Mouse (Mus musculus) left cerebral cortex, postnatal 36 days (tissue): ENCODE measurements around the gene Mylk. TPM values are rescaled to one million over a fixed set of nuclear protein-coding genes. Genes with fewer than 3 reads are reported as not detected.

Experiments used
- DNase-seq, 2 experiments: peaks; one replicate each; pipeline ENCODE4 v3.0.0; 2021 to 2022; ENCODE audit warnings: low spot score in 2 of 2, mixed read lengths in 1 of 2
- intact Hi-C: fragments of 180-260 bp; cut with DNase I; formaldehyde crosslinking; loops from one replicate; pipeline ENCODE4 v1.15.1; 2025
- total RNA-seq, 2 experiments: library from RNA; stranded (reverse); gene quantifications; 2 replicates each; pipeline ENCODE4 v1.2.3; 2021

Gene Mylk
- total RNA-seq, 2 experiments from 2014 or later: 13.7 to 19.1 TPM

DNA sequence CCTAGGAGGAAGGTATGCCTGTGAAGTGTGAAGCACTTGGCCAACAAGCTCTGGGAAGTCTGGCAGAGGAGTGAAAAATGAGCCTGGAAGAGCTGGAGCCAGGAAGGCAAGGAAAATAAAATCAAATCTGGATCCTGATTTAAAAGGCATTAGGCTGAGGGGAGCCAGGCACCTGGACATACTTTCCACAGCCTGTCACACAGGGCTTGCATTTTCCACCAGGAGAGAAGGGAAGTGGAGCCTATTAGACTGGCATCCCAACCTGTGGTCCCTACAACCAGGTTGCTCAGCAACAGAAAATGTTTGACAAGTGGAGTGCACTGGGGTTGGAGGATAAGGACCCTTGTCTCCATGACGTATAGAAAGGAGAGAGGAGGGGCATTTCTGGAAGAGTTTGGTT is 89.5 kb downstream of the Mylk start:
- no peak for DNase-seq
- intact Hi-C loops: no loop called here

GRCm38 (mm10) chr16:34839004-34839703 is 94.1 kb downstream of the Mylk start:
- intact Hi-C loops: no loop called here
- DNase-seq: no peak

DNA sequence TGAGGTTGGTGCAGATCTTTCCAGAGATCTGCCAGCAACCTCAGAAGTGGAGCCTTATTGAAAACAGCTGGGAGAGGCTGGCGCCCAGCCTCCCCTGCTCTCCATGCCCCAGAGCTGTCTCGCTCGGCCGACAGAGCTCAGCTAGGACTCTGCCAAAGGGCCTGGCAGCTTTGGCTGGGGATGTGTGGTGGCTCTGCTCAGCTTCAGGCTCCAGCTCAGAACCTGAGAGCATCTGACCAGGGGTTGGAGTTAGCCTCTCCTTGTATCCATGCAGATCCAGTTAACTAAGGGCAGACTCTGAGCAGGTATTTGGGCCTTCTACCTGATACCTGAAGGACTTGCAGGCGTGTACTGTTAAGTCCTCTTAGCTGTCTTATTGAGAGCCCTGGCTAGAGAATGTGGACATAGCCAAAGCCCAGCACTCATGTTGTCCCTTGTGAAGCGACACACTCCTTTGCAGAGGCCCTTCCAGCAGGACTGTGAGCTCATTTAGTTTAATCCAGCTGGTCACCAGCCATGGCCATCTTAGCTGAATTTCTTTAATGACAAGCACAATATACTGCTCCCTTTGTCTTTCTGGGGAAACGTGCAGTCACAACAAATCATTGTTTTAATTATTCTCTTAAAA is 94.8 kb downstream of the Mylk start:
- DNase-seq: no peak

GRCm38 (mm10) chr16:34844783-34845182 is 99.8 kb downstream of the Mylk start:
- DNase-seq: no peak
- intact Hi-C loops: no loop called here

More for the DNA sequence above, 94.8 kb downstream of the Mylk start:
- intact Hi-C loops: no loop called here

DNA sequence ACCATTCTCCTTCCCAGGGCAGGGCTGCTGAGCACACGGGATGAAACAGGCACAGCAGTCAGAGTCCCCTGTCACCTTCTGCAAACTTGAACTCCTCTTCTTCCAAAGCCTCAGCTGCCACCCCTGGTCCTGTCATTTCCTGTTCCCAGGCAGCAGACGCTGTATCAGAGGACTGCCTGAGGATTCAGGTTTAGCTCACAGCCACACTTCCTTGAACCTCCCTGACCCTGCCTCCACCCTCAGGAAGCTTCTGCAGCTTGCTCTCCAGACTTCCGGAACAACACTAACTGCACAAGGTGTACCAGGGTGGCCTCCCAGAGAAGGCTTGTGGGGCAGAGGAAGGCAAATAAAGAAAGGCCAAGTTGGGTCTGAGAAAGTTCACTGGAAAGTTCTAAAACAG is 102.6 kb downstream of the Mylk start:
- no peak for DNase-seq
- intact Hi-C loops: no loop called here

GRCm38 (mm10) chr16:34854066-34854465 is 109.1 kb downstream of the Mylk start:
- intact Hi-C loops: no loop called here
- no peak for DNase-seq

DNA sequence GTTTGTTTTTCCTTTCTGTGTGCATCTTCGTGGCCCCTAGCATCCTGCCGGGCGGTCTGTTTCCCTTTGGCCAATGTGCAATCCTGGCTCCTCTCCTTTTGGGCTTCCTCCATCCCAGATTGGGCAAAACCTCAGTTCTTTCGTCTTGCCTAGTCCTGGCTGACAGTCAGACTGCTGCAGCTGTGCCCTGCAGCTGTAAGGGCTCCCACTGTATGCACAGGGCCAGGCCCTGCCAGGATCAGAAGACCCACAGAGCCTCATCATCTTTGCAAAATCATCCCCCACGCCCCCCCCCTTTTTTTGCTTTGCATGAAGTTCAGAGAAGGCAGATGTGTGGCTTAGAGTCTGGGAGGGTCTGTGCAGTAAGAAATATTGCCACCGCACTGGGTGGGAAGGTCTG is 110.1 kb downstream of the Mylk start:
- no peak for DNase-seq
- intact Hi-C loops: no loop called here

DNA sequence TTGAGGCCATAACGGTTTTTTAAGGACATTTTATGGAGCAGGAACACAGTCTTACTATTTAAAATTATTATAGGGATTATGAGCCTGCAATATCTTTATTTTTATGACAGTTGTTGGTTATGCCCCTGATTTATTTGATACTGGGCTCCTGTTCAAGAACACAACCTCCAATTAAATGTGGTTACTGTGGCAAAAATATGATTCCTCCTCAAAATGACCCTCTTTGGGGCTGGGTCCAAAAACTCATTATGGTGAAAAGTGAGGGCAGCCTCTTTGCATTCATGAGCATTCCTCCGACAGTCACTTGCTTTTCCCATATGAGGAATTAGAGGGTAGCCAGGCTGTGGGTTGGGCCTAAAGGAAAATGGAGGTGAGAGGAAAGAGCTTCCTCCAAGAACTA is 110.7 kb downstream of the Mylk start:
- DNase-seq: no peak
- intact Hi-C loops: no loop called here

GRCm38 (mm10) chr16:34857631-34858030 is 112.6 kb downstream of the Mylk start:
- intact Hi-C loops: no loop called here
- DNase-seq: no peak

- intact Hi-C loops: no loop called here
- DNase-seq: no peak
These were observed 115.8 kb downstream of the Mylk start for GRCm38 (mm10) chr16:34860761-34861160.

DNA sequence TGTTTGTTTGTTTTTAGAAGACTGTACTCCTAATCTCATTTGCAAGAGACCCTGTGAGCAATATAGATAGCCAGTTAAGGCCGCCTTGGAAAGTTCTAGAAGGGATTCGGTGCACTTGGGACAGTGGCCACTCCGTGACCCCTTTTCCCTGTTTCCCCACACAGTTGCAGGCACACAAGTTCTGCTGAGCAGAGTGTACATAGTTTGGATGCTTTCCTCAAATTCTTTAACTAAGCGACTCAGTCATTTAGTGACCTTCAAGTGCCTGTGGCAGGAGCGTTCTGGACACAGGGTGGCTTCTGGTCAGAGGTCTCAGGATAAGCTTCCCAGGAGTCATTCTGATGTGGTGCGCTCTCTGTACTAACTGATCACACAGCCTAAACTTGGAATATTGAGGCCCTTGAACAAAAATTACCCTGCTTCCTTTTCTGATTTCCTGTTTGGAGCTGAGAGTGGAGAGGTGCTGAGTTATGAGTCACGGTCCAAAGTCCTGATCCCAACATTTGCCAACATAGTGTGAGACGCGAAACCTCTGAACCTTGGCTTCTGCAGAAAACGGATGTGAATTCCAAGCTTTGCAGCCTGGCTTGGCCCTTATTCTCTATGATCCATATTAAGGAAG is 116.8 kb downstream of the Mylk start:
- DNase-seq: no peak
- intact Hi-C loops: no loop called here

GRCm38 (mm10) chr16:34865373-34865772 is 120.4 kb downstream of the Mylk start:
- intact Hi-C loops: no loop called here
- no peak for DNase-seq

DNA sequence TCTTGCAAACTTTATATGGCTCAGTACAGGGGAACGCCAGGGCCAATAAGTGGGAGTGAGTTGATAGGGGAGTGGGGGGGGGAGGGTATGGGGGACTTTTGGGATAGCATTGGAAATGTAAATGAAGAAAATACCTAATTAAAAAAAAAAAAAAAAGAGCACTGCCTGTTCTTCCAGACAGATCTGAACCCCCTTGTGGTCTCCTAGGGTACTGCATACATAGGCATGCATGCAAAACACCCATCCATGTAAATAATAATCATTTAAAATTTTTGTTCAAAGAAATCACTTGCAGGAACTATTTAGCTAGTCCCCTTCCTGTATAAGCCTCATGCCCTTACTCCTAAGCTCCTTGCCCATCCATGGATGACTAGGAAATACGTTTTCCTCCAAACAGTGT is 122.2 kb downstream of the Mylk start:
- intact Hi-C loops: no loop called here
- no peak for DNase-seq

GRCm38 (mm10) chr16:34880031-34880778 is 135.2 kb downstream of the Mylk start:
- intact Hi-C loops: no loop called here
- DNase-seq: no peak

DNA sequence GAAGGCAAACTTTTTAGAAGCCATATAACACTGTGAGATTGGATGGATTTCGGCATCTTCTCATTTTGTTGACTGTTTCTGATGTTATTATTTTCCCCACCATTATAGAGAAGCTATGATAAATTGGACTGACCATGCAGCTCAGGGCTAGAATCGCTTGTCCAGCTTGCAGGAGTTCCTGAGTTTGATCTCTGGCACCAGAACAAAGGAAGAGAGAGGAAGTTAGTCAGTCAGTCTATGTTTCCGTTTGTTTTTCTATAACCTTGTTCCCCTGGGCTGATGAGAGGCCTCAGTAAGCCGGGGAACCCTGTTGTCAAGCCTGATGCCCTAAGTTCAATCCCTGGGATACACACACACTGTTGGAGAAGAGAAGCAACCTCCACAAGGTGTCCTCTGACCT is 135.8 kb downstream of the Mylk start:
- intact Hi-C loops: no loop called here
- no peak for DNase-seq

GRCm38 (mm10) chr16:34887037-34887436 is 142.0 kb downstream of the Mylk start:
- intact Hi-C loops: no loop called here
- DNase-seq: no peak

DNA sequence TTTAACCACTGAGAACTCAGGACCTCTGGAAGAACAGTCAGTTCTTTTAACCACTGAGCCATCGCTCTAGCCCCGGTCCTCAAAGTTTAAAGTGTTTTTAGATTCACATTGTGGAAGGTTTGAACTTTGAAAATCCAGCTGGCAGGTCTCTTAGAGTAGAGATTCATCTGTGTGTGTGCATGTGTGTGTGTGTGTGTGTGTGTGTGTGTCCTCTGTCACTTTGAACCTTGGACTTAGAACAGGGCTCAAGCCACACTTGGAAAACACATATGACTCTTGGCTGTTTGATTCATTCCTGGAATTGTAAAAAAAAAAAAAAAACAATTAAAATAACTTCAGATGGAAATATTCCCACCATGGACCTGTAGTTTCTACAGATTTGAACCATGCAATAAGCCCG is 149.0 kb downstream of the Mylk start:
- intact Hi-C loops: no loop called here
- DNase-seq: no peak

DNA sequence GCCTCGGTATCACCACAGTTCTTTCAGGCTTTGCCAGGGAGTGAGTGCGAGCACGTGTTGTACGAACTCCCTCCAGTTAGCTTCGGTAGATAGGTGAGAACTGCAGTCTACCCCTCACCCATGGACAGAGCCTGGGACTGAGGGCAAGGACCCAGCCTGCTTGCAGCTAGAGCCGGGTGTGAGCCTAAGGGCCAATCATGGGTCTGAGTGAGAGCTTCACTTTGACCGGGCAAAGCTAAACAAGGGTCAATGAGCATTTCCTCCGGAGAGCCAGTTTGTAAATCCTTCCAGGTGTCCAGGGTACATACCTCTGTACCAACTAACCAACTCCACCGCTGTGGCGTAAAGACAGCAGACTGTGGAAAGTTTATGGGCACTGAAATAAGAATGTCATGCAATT is 150.9 kb downstream of the Mylk start:
- intact Hi-C loops: no loop called here
- DNase-seq: no peak

DNA sequence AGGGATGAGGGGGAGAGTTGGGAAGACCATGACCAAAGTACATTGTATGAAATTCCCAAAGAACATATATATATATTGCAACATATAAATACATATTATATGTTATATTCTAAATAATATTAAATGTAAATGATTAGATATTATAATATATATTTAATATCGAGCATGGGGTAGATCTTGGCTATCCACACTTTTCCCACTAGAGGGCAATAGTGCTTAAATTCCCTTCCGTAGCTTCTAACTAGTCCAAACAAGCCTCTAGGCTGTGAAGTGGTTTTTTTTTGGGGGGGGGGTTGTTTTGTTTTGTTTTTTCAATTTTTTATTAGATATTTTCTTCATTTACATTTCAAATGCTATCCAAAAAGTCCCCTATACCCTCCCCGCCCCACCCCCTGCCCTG is 152.0 kb downstream of the Mylk start:
- intact Hi-C loops: no loop called here
- no peak for DNase-seq

GRCm38 (mm10) chr16:34898057-34898789 is 153.2 kb downstream of the Mylk start:
- no peak for DNase-seq
- intact Hi-C loops: no loop called here
